ENCODE assay signal across 8 mouse cellular contexts in genomic region chr4:133631071-133631768, GRCm38 (mm10). TPM values are rescaled to one million over a fixed set of nuclear protein-coding genes. Genes with fewer than 3 reads are reported as not detected.
A peak's percentile ranks its signal among the peaks of the same experiment; 100 is the strongest.
DNase-seq lines count a peak whose midpoint lies in the region; ATAC-seq and TF ChIP-seq lines count a peak whose summit lies in the region.

No protein-coding gene starts in this region.

- peak overlapping the region; percentile 8; the same call in 1 of the 2 replicates for H3K9ac ChIP-seq in ES-E14 (ENCODE audit: insufficient read depth, low read depth, low read length, poor library complexity, severe bottlenecking)
- peak overlapping the region; percentile 93; the same call in 1 of the 2 replicates for H3K9ac ChIP-seq in hindbrain, embryonic 14.5 days
- no peak overlapping the region for H3K9ac ChIP-seq in liver, embryonic 15.5 days
- H3K9ac ChIP-seq in neural tube, embryonic 14.5 days (replicated peaks; ENCODE audit: low read depth, low read length): no peak overlapping the region

- ATAC-seq in hindbrain, embryonic 14.5 days (ENCODE audit: low FRiP score): no peak
- ATAC-seq in liver, embryonic 15.5 days (ENCODE audit: insufficient read depth): no peak
- no peak for ATAC-seq in neural tube, embryonic 14.5 days (ENCODE audit: low read depth)

- peak overlapping the region; percentile 34 to 99 for H3K4me3 ChIP-seq in ES-E14 (ENCODE audit: insufficient read depth in 1 of 2, low read depth in 1 of 2, low read length in 2 of 2, poor library complexity in 1 of 2, severe bottlenecking in 1 of 2)
- H3K4me3 ChIP-seq in hindbrain, embryonic 14.5 days (replicated peaks; ENCODE audit: low read length): no peak overlapping the region
- H3K4me3 ChIP-seq in liver, embryonic 15.5 days (replicated peaks): 0 out of 2 replicates have a peak overlapping the region, but pooled peaks have one; percentile 73
- H3K4me3 ChIP-seq in neural tube, embryonic 14.5 days (ENCODE audit: low read depth, low read length): no peak overlapping the region

- in situ Hi-C loops in ES-E14 (cut with MboI; ENCODE audit: low sequenced_read_pairs in 2 of 2, unreplicated experiment in 2 of 2): no loop called here

- peak overlapping the region; percentile 94 for H3K4me2 ChIP-seq in hindbrain, embryonic 14.5 days (replicated peaks)
- peak overlapping the region; percentile 94 for H3K4me2 ChIP-seq in liver, embryonic 15.5 days
- peak overlapping the region; percentile 75; the same call in 1 of the 2 replicates for H3K4me2 ChIP-seq in neural tube, embryonic 14.5 days (ENCODE audit: low read depth, low read length)

- no peaks in the 10 kb centered on the region for H3K27me3 ChIP-seq in hindbrain, embryonic 14.5 days (ENCODE audit: control insufficient read depth, insufficient read depth, low read length)
- no peaks in the 10 kb centered on the region for H3K27me3 ChIP-seq in liver, embryonic 15.5 days
- H3K27me3 ChIP-seq in neural tube, embryonic 14.5 days (ENCODE audit: control insufficient read depth, insufficient read depth, low read length): no peaks in the 10 kb centered on the region

- no peaks in the 10 kb centered on the region for H3K9me3 ChIP-seq in ES-E14 (ENCODE audit: control insufficient read depth, insufficient read depth, low read depth, low read length)
- no peaks in the 10 kb centered on the region for H3K9me3 ChIP-seq in hindbrain, embryonic 14.5 days (ENCODE audit: control insufficient read depth, low read length)
- H3K9me3 ChIP-seq in liver, embryonic 15.5 days (replicated peaks): no peaks in the 10 kb centered on the region
- no peaks in the 10 kb centered on the region for H3K9me3 ChIP-seq in neural tube, embryonic 14.5 days (ENCODE audit: control insufficient read depth, low read length)

- H3K4me1 ChIP-seq in ES-E14 (ENCODE audit: control insufficient read depth in 2 of 2, insufficient read depth in 2 of 2, low read length in 2 of 2, poor library complexity in 1 of 2): peaks cover 0 to 23% of the 10 kb centered on the region in 2 experiments; a peak in 2 of 4 replicates
- H3K4me1 ChIP-seq in hindbrain, embryonic 14.5 days (replicated peaks; ENCODE audit: control insufficient read depth, insufficient read depth, low read length): peaks cover 14% of the 10 kb centered on the region; the same call in 1 of the 2 replicates
- peaks cover 40% of the 10 kb centered on the region for H3K4me1 ChIP-seq in liver, embryonic 15.5 days (replicated peaks)
- peaks cover 14% of the 10 kb centered on the region for H3K4me1 ChIP-seq in neural tube, embryonic 14.5 days (ENCODE audit: control insufficient read depth, insufficient read depth, low read length)

- WGBS in hindbrain, embryonic 14.5 days: 88% methylated on average over 14 of the region's 14 CpGs
- 58% methylated on average over 14 of the region's 14 CpGs for WGBS in liver, embryonic 15.5 days (ENCODE audit: insufficient replicate concordance)
- WGBS in neural tube, embryonic 14.5 days: 90% methylated on average over 14 of the region's 14 CpGs

- intact Hi-C loops in left cerebral cortex, postnatal 25 days (cut with DNase I): no loop called here

- peaks cover 2% of the 10 kb centered on the region; the same call in 1 of the 2 replicates for H3K36me3 ChIP-seq in ES-E14 (ENCODE audit: control insufficient read depth, insufficient read depth, low read length, poor library complexity, severe bottlenecking)
- H3K36me3 ChIP-seq in hindbrain, embryonic 14.5 days (replicated peaks; ENCODE audit: control insufficient read depth, insufficient read depth): peaks cover 8% of the 10 kb centered on the region
- H3K36me3 ChIP-seq in liver, embryonic 15.5 days (replicated peaks): peaks cover 4% of the 10 kb centered on the region; the same call in 1 of the 2 replicates
- H3K36me3 ChIP-seq in neural tube, embryonic 14.5 days (ENCODE audit: control insufficient read depth, insufficient read depth, low read length): peaks cover 6% of the 10 kb centered on the region

- peak overlapping the region; percentile 42; the same call in 1 of the 2 replicates for H3K27ac ChIP-seq in ES-E14 (ENCODE audit: insufficient read depth, low read depth, low read length, poor library complexity, severe bottlenecking)
- H3K27ac ChIP-seq in hindbrain, embryonic 14.5 days: no peak overlapping the region
- H3K27ac ChIP-seq in liver, embryonic 15.5 days (replicated peaks): 0 out of 2 replicates have a peak overlapping the region, but pooled peaks have one; percentile 48
- no peak overlapping the region for H3K27ac ChIP-seq in neural tube, embryonic 14.5 days (ENCODE audit: low read depth, low read length)

- peak; percentile 47 for DNase-seq in adrenal gland, adult 2 months
- no peak for DNase-seq in adrenal gland, postnatal 25 days
- no peak for DNase-seq in ES-E14 (ENCODE audit: low read depth, low spot score)
- DNase-seq in hindbrain, embryonic 14.5 days (ENCODE audit: low spot score): no peak
- DNase-seq in urinary bladder, postnatal 25 days (ENCODE audit: low spot score): no peak
- no peak for DNase-seq in left cerebral cortex, postnatal 25 days (ENCODE audit: low spot score in 2 of 2)

TF ChIP-seq in ES-E14, 5 proteins besides CTCF, POLR2A, EP300 and RAD21:
- TF ChIP-seq CHD2 (IDR thresholded peaks at IDR 0.05; ENCODE audit: low read depth, low read length): no peak
- no peak for TF ChIP-seq ZC3H11A (IDR thresholded peaks at IDR 0.05; ENCODE audit: borderline replicate concordance, low read depth, low read length)
- no peak for TF ChIP-seq ZNF384 (IDR thresholded peaks at IDR 0.05; ENCODE audit: low read depth, low read length)
- no peak for TF ChIP-seq MAFK (IDR thresholded peaks at IDR 0.05; ENCODE audit: insufficient read depth, low read depth, low read length)
- no peak for TF ChIP-seq HCFC1 (IDR thresholded peaks at IDR 0.05; ENCODE audit: borderline replicate concordance, insufficient read depth, low read length)
TF ChIP-seq in ES-E14: peak in this region for 0.

RNA-seq across cellular contexts. Expression of gene Zdhhc18, which starts 18.7 kb away (rescaled TPM):
- total RNA-seq in adrenal gland, adult 2 months (2021): 10 to 100 TPM; 18.4 to 24.8 TPM
- 31.0 and 32.9 TPM in 2 replicates for polyA plus RNA-seq in adrenal gland, adult 2 months (2012; rRNA removed)
- total RNA-seq in adrenal gland, postnatal 25 days (2021): 20.9 and 23.0 TPM in 2 replicates
- 39.0 and 55.8 TPM in 2 replicates for total RNA-seq in ES-E14 (2012; rRNA removed)
- 3.0 and 3.9 TPM in 2 replicates for polyA plus RNA-seq in hindbrain, embryonic 14.5 days (2014; fragmentation: Nextera tagmentation; extraction: Ambion mirVana)
- polyA plus RNA-seq in liver, embryonic 15.5 days (2015; fragmentation: Nextera tagmentation; extraction: Ambion mirVana): 1.2 and 1.9 TPM in 2 replicates
- 4.3 and 6.1 TPM in 2 replicates for polyA plus RNA-seq in neural tube, embryonic 14.5 days (2014; fragmentation: Nextera tagmentation; extraction: Ambion mirVana)
- 10 to 100 TPM; 30.9 to 40.6 TPM for total RNA-seq in left cerebral cortex, postnatal 25 days (2021)

RNA-seq across cellular contexts. Expression of gene Sfn, which starts 29.3 kb away (rescaled TPM):
- 1 to 10 TPM; 1.4 to 1.8 TPM for total RNA-seq in adrenal gland, adult 2 months (2021)
- polyA plus RNA-seq in adrenal gland, adult 2 months (2012; rRNA removed): 2.1 and 3.0 TPM in 2 replicates
- total RNA-seq in adrenal gland, postnatal 25 days (2021): 1.3 and 1.7 TPM in 2 replicates
- 35.8 and 46.6 TPM in 2 replicates for total RNA-seq in ES-E14 (2012; rRNA removed)
- 2.7 and 3.9 TPM in 2 replicates for polyA plus RNA-seq in hindbrain, embryonic 14.5 days (2014; fragmentation: Nextera tagmentation; extraction: Ambion mirVana)
- 0.47 and 0.69 TPM in 2 replicates for polyA plus RNA-seq in liver, embryonic 15.5 days (2015; fragmentation: Nextera tagmentation; extraction: Ambion mirVana)
- polyA plus RNA-seq in neural tube, embryonic 14.5 days (2014; fragmentation: Nextera tagmentation; extraction: Ambion mirVana): 1.4 TPM in 2 replicates
- total RNA-seq in left cerebral cortex, postnatal 25 days (2021): 1 to 10 TPM; 1.3 to 1.9 TPM

RNA-seq across cellular contexts. Expression of gene Pigv, which starts 41.2 kb away (rescaled TPM):
- total RNA-seq in adrenal gland, adult 2 months (2021): 10 to 100 TPM; 13.0 to 19.7 TPM
- 13.4 and 14.0 TPM in 2 replicates for polyA plus RNA-seq in adrenal gland, adult 2 months (2012; rRNA removed)
- 17.1 and 24.6 TPM in 2 replicates for total RNA-seq in adrenal gland, postnatal 25 days (2021)
- total RNA-seq in ES-E14 (2012; rRNA removed): 11.6 and 14.5 TPM in 2 replicates
- polyA plus RNA-seq in hindbrain, embryonic 14.5 days (2014; fragmentation: Nextera tagmentation; extraction: Ambion mirVana): 9.9 and 10.1 TPM in 2 replicates
- polyA plus RNA-seq in liver, embryonic 15.5 days (2015; fragmentation: Nextera tagmentation; extraction: Ambion mirVana): 5.5 and 6.3 TPM in 2 replicates
- 10.9 and 13.0 TPM in 2 replicates for polyA plus RNA-seq in neural tube, embryonic 14.5 days (2014; fragmentation: Nextera tagmentation; extraction: Ambion mirVana)
- 1 to 10 TPM; 6.9 to 7.4 TPM for total RNA-seq in left cerebral cortex, postnatal 25 days (2021)

RNA-seq across cellular contexts. Expression of gene Gpn2, which starts 47.1 kb away (rescaled TPM):
- 10 to 100 TPM; 16.5 to 18.5 TPM for total RNA-seq in adrenal gland, adult 2 months (2021)
- polyA plus RNA-seq in adrenal gland, adult 2 months (2012; rRNA removed): 63.3 and 82.5 TPM in 2 replicates
- total RNA-seq in adrenal gland, postnatal 25 days (2021): 15.8 and 16.1 TPM in 2 replicates
- 39.5 and 52.6 TPM in 2 replicates for total RNA-seq in ES-E14 (2012; rRNA removed)
- 19.7 and 20.4 TPM in 2 replicates for polyA plus RNA-seq in hindbrain, embryonic 14.5 days (2014; fragmentation: Nextera tagmentation; extraction: Ambion mirVana)
- polyA plus RNA-seq in liver, embryonic 15.5 days (2015; fragmentation: Nextera tagmentation; extraction: Ambion mirVana): 8.6 and 10.8 TPM in 2 replicates
- 17.0 and 18.8 TPM in 2 replicates for polyA plus RNA-seq in neural tube, embryonic 14.5 days (2014; fragmentation: Nextera tagmentation; extraction: Ambion mirVana)
- total RNA-seq in left cerebral cortex, postnatal 25 days (2021): 10 to 100 TPM in 1 of 2 experiments, 1 to 10 TPM in 1; 9.8 to 10.9 TPM

RNA-seq across cellular contexts. Expression of gene Gpatch3, which starts 56.7 kb away (rescaled TPM):
- 1 to 10 TPM; 6.0 to 7.5 TPM for total RNA-seq in adrenal gland, adult 2 months (2021)
- polyA plus RNA-seq in adrenal gland, adult 2 months (2012; rRNA removed): 8.5 and 13.1 TPM in 2 replicates
- 5.9 and 8.3 TPM in 2 replicates for total RNA-seq in adrenal gland, postnatal 25 days (2021)
- 14.4 and 19.9 TPM in 2 replicates for total RNA-seq in ES-E14 (2012; rRNA removed)
- 6.2 and 7.5 TPM in 2 replicates for polyA plus RNA-seq in hindbrain, embryonic 14.5 days (2014; fragmentation: Nextera tagmentation; extraction: Ambion mirVana)
- polyA plus RNA-seq in liver, embryonic 15.5 days (2015; fragmentation: Nextera tagmentation; extraction: Ambion mirVana): 3.8 and 4.9 TPM in 2 replicates
- 6.4 and 6.7 TPM in 2 replicates for polyA plus RNA-seq in neural tube, embryonic 14.5 days (2014; fragmentation: Nextera tagmentation; extraction: Ambion mirVana)
- total RNA-seq in left cerebral cortex, postnatal 25 days (2021): 1 to 10 TPM; 6.5 to 7.3 TPM

Comparison
In these comparisons a context has a peak if more than half of its experiments do, and no peak if none do; other contexts are left out.
1. H3K27ac ChIP-seq: peak in ES-E14 (single experiment) and liver, embryonic 15.5 days (single experiment); none in hindbrain, embryonic 14.5 days (single experiment) and neural tube, embryonic 14.5 days (single experiment).
2. H3K4me3 ChIP-seq: peak in ES-E14 (2 of 2) and liver, embryonic 15.5 days (single experiment); none in hindbrain, embryonic 14.5 days (single experiment) and neural tube, embryonic 14.5 days (single experiment).
3. H3K9ac ChIP-seq: peak in ES-E14 (single experiment) and hindbrain, embryonic 14.5 days (single experiment); none in liver, embryonic 15.5 days (single experiment) and neural tube, embryonic 14.5 days (single experiment).
4. RNA of gene Sfn, which starts 29.3 kb away (total RNA-seq): 35.8 to 46.6 TPM in ES-E14; 1.3 to 1.9 TPM in left cerebral cortex, postnatal 25 days, 1.4 to 1.8 TPM in adrenal gland, adult 2 months and 1.3 to 1.7 TPM in adrenal gland, postnatal 25 days; every median in the first group is over 10 times any median in the second.
5. Peak in every context shown above with its lines, with median percentiles within 50 percentile points of each other: H3K4me2 ChIP-seq.